Mouse (Mus musculus): ENCODE measurements at regions not wholly inside any gene's neighbourhood (a gene's known extent, or its start where the extent isn't known, plus 50 kb on each side); places are given as distances from the start of the nearest gene placed in this dataset.
"Not testable (repeated sequence)": the region's sequence is repeated elsewhere in the genome, so short reads cannot be mapped to it uniquely, and the experiment has no call there.

DNA sequence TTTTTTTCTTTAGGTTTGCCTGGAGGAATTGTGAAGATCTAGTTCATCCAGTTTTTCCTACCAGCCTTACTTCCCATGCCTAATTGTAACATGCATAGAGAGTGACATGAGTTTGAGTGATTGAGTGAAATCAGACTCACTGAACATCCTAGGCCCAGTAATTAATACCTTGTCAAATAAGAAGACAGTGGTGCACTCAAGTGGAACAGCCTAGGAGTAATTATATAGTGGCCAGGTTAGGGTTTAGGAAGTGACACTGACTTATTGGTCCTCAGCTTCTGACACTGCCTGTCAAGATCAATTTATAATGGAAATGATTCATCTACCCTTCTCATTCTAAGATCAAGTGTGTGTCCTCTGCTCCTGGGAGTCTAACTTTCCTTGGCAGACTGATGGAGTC lies 250.8 kb downstream of the Tpbg start:
- no peak for DNase-seq (ENCODE audit: low read depth, low spot score)

DNA sequence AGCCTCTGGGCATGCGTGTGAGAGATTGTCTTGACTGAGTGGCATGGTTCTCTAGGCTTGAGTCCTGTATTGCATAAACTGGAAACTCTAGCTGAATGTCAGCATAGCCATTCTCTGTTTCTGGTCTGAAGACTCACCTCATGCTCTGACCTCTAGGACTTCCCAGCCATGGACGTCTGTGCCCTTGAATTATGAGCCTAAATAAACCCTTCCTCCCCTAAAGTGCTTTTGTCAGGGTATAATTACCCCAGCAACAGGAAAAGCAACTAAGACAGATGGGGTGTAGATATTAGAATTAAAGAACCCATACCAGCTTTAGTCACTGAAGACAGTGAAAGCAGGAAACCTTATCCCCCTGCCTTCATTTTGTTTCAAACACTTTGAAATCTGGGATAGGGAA lies 253.3 kb downstream of the Tpbg start:
- DNase-seq (ENCODE audit: low read depth, low spot score), result no peak

DNA sequence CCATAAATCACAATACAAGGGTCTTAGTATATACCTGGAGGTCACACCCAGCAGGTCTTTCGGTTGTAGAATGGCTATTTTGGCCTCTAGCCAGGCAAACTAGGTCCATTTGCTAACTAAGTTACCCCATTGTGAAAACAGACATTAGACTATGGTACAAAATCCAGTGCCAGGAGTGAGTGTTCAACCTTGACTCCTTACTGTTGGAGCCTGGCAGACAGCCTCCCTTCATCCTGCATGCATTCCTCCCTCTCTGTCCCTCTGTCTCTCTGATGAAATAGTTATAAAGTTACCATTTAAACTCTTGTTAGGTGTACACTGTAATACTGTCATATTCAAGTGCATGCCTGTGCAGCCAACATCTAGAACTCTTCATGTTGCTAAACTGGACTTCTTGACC lies 254.1 kb downstream of the Tpbg start:
- DNase-seq (ENCODE audit: low read depth, low spot score), result no peak

DNA sequence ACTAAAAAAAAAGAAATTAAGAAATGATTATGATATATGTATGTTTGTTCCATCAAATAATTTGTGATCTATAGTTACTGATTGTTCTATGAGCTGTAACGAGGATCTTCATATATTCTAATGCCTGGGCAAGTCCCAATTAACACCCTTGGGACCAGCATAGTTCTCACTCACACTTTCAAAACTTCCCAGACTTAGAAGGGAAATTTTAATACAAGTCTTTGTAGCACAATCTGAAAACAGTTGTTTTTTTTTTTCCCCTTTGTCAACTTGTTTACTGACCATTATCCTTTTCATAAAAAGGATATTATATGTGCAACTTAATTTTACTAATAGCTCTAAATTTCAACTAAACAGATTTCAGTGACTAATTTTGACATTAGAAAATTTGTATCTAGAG lies 257.1 kb downstream of the Tpbg start:
- no peak for DNase-seq (ENCODE audit: low read depth, low spot score)

DNA sequence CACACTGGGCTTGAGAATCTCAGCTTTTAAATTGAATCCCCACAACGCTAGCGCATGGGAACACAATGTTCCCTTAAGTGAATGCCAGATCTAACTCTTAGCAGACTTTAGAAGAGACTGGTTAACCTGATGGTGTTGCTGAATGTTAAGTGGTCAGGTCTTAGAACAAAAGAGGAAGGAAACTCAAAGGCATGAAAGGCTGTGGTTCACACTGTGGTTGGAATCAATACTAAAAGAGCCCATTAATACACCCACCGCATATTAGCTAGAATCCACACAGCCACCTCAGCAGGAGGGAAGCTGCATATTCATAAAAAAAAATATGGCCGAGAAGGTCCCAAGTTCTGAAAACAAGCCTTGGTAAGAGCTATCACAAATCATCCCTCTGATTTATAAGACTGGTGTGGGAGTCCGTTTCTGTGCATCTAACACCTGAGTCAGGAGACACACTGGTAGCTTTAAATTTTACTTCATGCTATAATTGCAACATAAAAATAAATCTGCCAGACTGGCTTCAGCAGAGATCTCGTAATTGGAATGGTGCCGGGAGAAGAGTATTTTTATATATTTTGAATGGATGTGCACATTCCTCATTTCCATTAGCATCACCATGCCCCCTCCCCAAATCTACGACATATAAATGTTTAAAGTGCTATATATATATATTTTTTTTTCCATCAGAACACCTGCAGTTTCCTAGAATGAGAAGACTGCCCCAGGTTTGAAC lies 259.3 kb downstream of the Tpbg start:
- DNase-seq (ENCODE audit: low read depth, low spot score), result no peak

GRCm38 (mm10) chr9:86103607-86104006 lies 261.4 kb downstream of the Tpbg start:
- no peak for DNase-seq (ENCODE audit: low read depth, low spot score)

- no peak for DNase-seq (ENCODE audit: low read depth, low spot score)
Measured at GRCm38 (mm10) chr9:86104664-86105063, 262.5 kb downstream of the Tpbg start.

GRCm38 (mm10) chr9:86105851-86106250 lies 263.7 kb downstream of the Tpbg start:
- no peak for DNase-seq (ENCODE audit: low read depth, low spot score)

DNA sequence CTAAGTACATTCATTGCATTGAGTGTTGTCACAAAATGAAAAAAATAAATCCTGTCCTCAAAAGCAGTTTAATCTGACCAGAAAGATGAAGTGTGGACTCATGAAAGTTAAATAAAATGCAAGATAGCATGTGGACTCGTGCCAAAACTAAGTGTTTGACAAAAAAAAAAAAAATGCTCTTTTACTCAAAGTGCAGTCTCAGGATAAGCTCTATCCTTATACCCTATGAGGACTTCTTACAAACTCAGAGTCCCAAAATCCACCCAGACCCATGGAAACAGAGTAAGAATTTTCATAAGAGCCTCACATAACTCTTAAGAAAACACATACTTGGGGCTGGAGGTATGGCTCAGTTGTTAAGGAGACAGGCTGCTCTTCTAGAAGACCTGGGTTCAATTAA lies 267.7 kb downstream of the Tpbg start:
- no peak for DNase-seq (ENCODE audit: low read depth, low spot score)

- DNase-seq (ENCODE audit: low read depth, low spot score), result no peak
Measured at GRCm38 (mm10) chr9:86119370-86119769, 277.2 kb downstream of the Tpbg start.

DNA sequence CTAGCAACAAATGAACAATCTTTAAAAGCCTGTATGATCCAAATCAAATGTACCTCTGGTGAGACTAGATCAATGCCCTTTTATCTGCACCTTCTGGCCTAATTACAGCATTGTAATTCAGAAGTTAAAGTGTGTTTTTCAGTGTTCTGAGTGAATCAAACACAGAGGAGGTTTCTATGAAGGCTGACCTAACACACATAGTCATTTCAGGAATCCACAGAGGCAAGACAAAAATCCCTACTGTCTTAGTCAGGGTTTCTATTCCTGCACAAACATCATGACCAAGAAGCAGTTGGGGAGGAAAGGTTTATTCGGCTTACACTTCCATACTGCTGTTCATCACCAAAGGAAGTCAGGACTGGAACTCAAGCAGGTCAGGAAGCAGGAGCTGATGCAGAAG lies 293.4 kb downstream of the Tpbg start:
- DNase-seq (ENCODE audit: low read depth, low spot score), result not testable (repeated sequence)

DNA sequence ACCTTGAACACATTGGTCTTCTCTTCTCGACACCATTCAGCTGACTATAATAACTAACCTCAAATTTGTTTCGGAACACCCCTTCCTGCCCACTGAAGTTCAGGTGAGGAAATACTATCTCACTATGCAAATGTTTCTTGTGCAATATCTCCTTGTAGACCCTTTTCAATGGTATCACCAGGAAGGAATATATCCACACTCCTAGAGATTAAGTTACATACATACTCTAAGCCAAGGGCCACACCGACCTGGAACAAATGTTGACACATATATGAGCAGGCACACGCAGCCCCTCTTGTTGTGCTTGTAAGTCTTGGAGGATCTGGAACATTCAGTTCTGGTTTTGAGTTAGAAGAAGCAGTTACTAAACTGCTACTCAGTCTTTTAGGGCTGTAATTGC lies 303.7 kb downstream of the Tpbg start:
- no peak for DNase-seq (ENCODE audit: low read depth, low spot score)

DNA sequence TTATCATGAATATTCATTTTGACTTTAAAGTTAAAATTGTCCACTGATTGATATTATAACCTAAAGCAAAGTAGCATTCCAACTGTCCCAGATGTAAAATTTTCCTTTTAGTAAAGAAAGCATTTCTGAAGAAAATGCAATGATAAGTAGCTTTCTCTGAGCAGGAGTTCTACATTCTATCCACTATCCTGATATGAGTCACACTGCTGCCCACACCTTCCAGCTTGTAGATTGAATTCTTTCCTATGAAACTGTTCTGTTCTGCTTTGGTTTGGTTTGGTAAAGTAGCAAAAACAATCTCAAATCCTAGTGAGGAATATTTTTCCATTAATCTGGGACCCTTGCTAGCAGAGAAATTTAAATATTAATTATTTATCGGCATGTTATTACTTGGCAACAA lies 304.4 kb downstream of the Ube2cbp start:
- DNase-seq (ENCODE audit: low read depth, low spot score), result no peak

GRCm38 (mm10) chr9:86166362-86167067 lies 298.2 kb downstream of the Ube2cbp start:
- DNase-seq (ENCODE audit: low read depth, low spot score), result no peak

GRCm38 (mm10) chr9:86170756-86171155 lies 294.0 kb downstream of the Ube2cbp start:
- no peak for DNase-seq (ENCODE audit: low read depth, low spot score)

- no peak for DNase-seq (ENCODE audit: low read depth, low spot score)
Measured at GRCm38 (mm10) chr9:86186751-86187747, 277.7 kb downstream of the Ube2cbp start.

DNA sequence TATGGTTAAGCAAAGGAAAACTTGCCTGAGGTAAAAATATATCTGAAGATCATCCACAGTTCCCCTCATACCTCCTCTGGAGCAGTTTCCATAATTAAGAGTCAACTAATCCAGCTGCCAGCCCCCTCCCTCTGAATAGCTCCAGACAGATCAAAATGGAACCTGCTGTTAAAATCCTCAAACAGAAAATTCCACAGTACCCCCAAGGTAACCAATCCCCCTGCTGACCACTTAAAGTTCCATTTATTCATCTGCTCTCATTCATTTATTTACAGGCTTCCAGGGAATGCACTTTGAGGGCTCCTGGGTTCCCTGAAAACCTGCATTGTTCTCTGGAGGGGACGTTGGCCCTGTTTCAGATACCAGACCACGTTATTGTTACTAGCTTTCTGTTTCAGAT lies 275.9 kb downstream of the Ube2cbp start:
- no peak for DNase-seq (ENCODE audit: low read depth, low spot score)

GRCm38 (mm10) chr9:86205041-86205440 lies 259.7 kb downstream of the Ube2cbp start:
- no peak for DNase-seq (ENCODE audit: low read depth, low spot score)

DNA sequence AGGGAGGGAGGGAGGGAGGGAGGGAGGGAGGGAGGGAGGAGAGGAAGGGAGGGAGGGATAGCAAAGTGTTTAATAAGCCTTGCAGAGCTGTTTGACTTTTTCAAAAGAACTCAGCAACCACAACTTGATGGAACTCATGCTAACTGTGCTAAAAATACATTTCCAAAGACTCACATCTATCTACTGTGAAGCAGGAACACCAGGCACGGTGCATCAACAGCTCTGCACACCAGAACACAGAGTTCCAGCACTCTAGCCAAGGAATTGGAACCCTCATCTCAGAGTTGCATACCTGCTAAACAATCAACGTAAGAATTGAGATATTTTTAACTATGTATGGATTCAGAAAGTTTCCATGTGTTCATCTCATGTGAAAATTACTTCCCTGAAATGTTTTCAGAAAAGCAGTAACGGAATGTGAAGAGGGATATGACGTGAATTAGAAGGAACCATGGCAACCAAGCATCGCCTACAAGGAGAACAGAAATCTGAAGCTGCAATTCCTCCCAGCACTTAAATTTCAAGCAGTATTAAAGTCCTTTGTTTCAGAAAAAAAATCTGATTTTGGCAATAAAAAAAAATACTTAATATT lies 256.3 kb downstream of the Ube2cbp start:
- DNase-seq (ENCODE audit: low read depth, low spot score), result no peak

GRCm38 (mm10) chr9:86211267-86211666 lies 253.5 kb downstream of the Ube2cbp start:
- no peak for DNase-seq (ENCODE audit: low read depth, low spot score)

DNA sequence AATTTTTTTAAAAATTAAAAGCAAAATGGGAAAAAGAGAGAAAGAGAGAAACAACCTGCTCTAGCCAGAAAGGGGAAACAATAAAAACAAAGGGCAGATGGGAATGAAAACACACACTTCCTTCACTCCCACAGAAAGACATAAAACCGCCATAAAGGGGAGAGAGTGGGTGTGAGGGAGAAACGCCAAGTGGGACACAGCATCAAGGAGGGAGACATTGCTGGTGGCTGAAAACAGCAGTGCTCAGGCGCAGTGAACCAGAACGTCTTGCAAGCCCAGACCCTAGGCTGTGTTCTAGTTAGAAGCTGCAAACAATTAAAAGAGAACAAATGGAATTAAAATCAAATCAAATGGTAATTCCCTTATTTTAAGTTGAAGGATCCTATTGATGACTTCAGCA lies 245.1 kb downstream of the Ube2cbp start:
- DNase-seq (ENCODE audit: low read depth, low spot score), result no peak

- DNase-seq (ENCODE audit: low read depth, low spot score), result no peak
Measured at GRCm38 (mm10) chr9:86224530-86224929, 240.2 kb downstream of the Ube2cbp start.
